ENCODE assay signal across 10 mouse cellular contexts in the genomic region with DNA sequence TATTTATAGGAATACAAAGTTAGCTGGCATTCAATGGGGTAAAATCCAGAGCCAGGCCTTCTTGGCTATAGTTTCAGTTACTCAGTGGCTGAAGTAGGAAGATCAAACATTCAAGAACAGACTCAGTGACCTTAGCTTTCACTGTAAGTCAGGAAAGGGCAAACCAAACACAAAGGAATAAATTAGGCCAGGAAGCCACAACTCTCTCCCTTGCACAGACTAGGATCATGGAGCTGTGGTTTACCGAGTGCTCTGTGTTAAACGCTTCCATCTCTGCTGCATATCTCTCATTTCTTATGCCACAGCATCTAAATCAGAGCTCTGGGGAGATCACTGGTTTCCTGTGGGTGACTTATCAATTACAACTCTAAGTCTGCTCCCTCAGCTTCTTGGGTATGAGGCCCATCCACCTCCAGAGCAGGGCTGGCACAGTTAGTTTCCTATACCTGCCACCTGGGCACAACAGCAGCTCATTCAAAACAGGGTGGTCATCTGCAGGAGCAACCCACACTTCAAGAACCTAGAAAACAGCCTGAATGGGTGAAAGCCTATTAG. TPM values are rescaled to one million over a fixed set of nuclear protein-coding genes. Genes with fewer than 3 reads are reported as not detected.
DNase-seq lines count a peak whose midpoint lies in the region; ATAC-seq and TF ChIP-seq lines count a peak whose summit lies in the region.
"Had no signal": no experiment of that assay in that cellular context is flagged by ENCODE, and none has a peak within 500 bp of the region (broad histone marks: within the 10 kb centered on the region; RNA-seq: fewer than 3 reads in every experiment).

No protein-coding gene starts in this region.

- 70% methylated on average over 2 of the region's 2 CpGs for WGBS in heart, embryonic 15.5 days
- WGBS in forebrain, embryonic 15.5 days, result 65% methylated on average over 2 of the region's 2 CpGs
- 68% methylated on average over 2 of the region's 2 CpGs for WGBS in midbrain, embryonic 10.5 days

- no peak for ATAC-seq in heart, embryonic 15.5 days (replicated peaks; ENCODE audit: insufficient number of reproducible peaks, insufficient read depth, low FRiP score, low read depth)
- no peak for ATAC-seq in forebrain, embryonic 15.5 days (replicated peaks)

- no peaks in the 10 kb centered on the region for H3K36me3 ChIP-seq in heart, embryonic 15.5 days
- peaks cover 0 to 2% of the 10 kb centered on the region in 2 experiments; a peak in 1 of 4 replicates for H3K36me3 ChIP-seq in MEL (ENCODE audit: control insufficient read depth in 1 of 2, insufficient read depth in 2 of 2, low read length in 2 of 2)
- no peaks in the 10 kb centered on the region for H3K36me3 ChIP-seq in forebrain, embryonic 15.5 days
- H3K36me3 ChIP-seq in midbrain, embryonic 10.5 days, result no peaks in the 10 kb centered on the region

- no peaks in the 10 kb centered on the region for H3K27me3 ChIP-seq in heart, embryonic 15.5 days
- H3K27me3 ChIP-seq in MEL (ENCODE audit: control insufficient read depth in 1 of 2, insufficient read depth in 2 of 2, low read length in 2 of 2), result no peaks in the 10 kb centered on the region
- no peaks in the 10 kb centered on the region for H3K27me3 ChIP-seq in forebrain, embryonic 15.5 days
- no peaks in the 10 kb centered on the region for H3K27me3 ChIP-seq in midbrain, embryonic 10.5 days (ENCODE audit: low read depth, poor library complexity, severe bottlenecking)
- H3K27me3 ChIP-seq: CH12.LX had no signal

- no peak for TF ChIP-seq EP300 in MEL (IDR thresholded peaks at IDR 0.05; ENCODE audit: low read depth in 1 of 2, low read length in 2 of 2)

- H3K4me3 ChIP-seq in heart, embryonic 15.5 days, result no peak overlapping the region
- H3K4me3 ChIP-seq in MEL (ENCODE audit: control insufficient read depth in 1 of 2, insufficient read depth in 1 of 2, low read depth in 2 of 2, low read length in 2 of 2), result no peak overlapping the region
- H3K4me3 ChIP-seq in forebrain, embryonic 15.5 days, result no peak overlapping the region
- H3K4me3 ChIP-seq in midbrain, embryonic 10.5 days, result no peak overlapping the region

- peak overlapping the region; percentile 80 for H3K27ac ChIP-seq in heart, embryonic 15.5 days
- no peak overlapping the region for H3K27ac ChIP-seq in MEL (ENCODE audit: control insufficient read depth, low read depth, low read length)
- H3K27ac ChIP-seq in forebrain, embryonic 15.5 days (replicated peaks), result peak overlapping the region; percentile 62
- H3K27ac ChIP-seq in midbrain, embryonic 10.5 days (replicated peaks), result peak overlapping the region; percentile 73

- TF ChIP-seq CTCF in MEL (IDR thresholded peaks at IDR 0.05 in 2 of 3, conservative IDR thresholded peaks at IDR 0.05 in 1 of 3; ENCODE audit: control insufficient read depth in 1 of 3, insufficient read depth in 1 of 3, low read depth in 2 of 3, low read length in 3 of 3, poor library complexity in 1 of 3, severe bottlenecking in 1 of 3), result no peak

- H3K9ac ChIP-seq in heart, embryonic 15.5 days, result no peak overlapping the region
- H3K9ac ChIP-seq in MEL (ENCODE audit: control insufficient read depth, low read depth, low read length, poor library complexity, severe bottlenecking), result no peak overlapping the region
- H3K9ac ChIP-seq in forebrain, embryonic 15.5 days (replicated peaks), result no peak overlapping the region

- peaks cover 51% of the 10 kb centered on the region for H3K79me2 ChIP-seq in MEL (ENCODE audit: control insufficient read depth, insufficient read depth, low read length, poor library complexity)

- H3K4me1 ChIP-seq in heart, embryonic 15.5 days (replicated peaks), result peaks cover 34% of the 10 kb centered on the region
- H3K4me1 ChIP-seq in MEL (ENCODE audit: control insufficient read depth in 1 of 2, insufficient read depth in 2 of 2, low read length in 2 of 2), result no peaks in the 10 kb centered on the region
- H3K4me1 ChIP-seq in forebrain, embryonic 15.5 days, result peaks cover 47% of the 10 kb centered on the region
- peaks cover 46% of the 10 kb centered on the region for H3K4me1 ChIP-seq in midbrain, embryonic 10.5 days

- no peaks in the 10 kb centered on the region for H3K9me3 ChIP-seq in heart, embryonic 15.5 days (replicated peaks)
- H3K9me3 ChIP-seq in MEL (replicated peaks; ENCODE audit: insufficient read depth, low read length), result no peaks in the 10 kb centered on the region
- no peaks in the 10 kb centered on the region for H3K9me3 ChIP-seq in forebrain, embryonic 15.5 days
- H3K9me3 ChIP-seq in midbrain, embryonic 10.5 days (replicated peaks), result no peaks in the 10 kb centered on the region

- TF ChIP-seq POLR2A in MEL (IDR thresholded peaks at IDR 0.05; ENCODE audit: control insufficient read depth in 1 of 2, insufficient read depth in 1 of 2, low read depth in 1 of 2, low read length in 2 of 2, poor library complexity in 1 of 2), result no peak

- H3K4me2 ChIP-seq in heart, embryonic 15.5 days, result no peak overlapping the region
- no peak overlapping the region for H3K4me2 ChIP-seq in forebrain, embryonic 15.5 days (replicated peaks)

- TF ChIP-seq RAD21 in MEL (IDR thresholded peaks at IDR 0.05; ENCODE audit: low read depth, low read length), result no peak

- no peak for DNase-seq in heart, adult 9 months (ENCODE audit: low spot score in 2 of 2)
- no peak for DNase-seq in MEL (ENCODE audit: low read depth, low spot score)
- DNase-seq in midbrain, embryonic 10.5 days (ENCODE audit: low spot score), result no peak
- no peak for DNase-seq in layer of hippocampus, adult 18-20 months (ENCODE audit: low spot score in 2 of 2)
- no peak for DNase-seq in right cerebral cortex, adult 18-20 months
- no peak for DNase-seq in spleen, adult 18-20 months
- DNase-seq: cerebellum, adult 8-10 months had no signal

TF ChIP-seq in MEL, 35 proteins besides CTCF, POLR2A, EP300 and RAD21:
- TF ChIP-seq TBP (IDR thresholded peaks at IDR 0.05; ENCODE audit: low read depth, low read length) (no peak), GATA1 (IDR thresholded peaks at IDR 0.05; ENCODE audit: low read depth, low read length) (no peak), RCOR1 (IDR thresholded peaks at IDR 0.05; ENCODE audit: low read depth, low read length) (peak; percentile 52; the same call in 1 of the 2 replicates), TCF12 (IDR thresholded peaks at IDR 0.05; ENCODE audit: low read depth, low read length) (no peak), MAFK (IDR thresholded peaks at IDR 0.05; ENCODE audit: borderline replicate concordance, low read depth, low read length) (no peak), ELF1 (IDR thresholded peaks at IDR 0.05; ENCODE audit: low read depth, low read length) (no peak), CHD1 (IDR thresholded peaks at IDR 0.05; ENCODE audit: low read depth, low read length) (no peak), MAX (IDR thresholded peaks at IDR 0.05; ENCODE audit: low read length) (no peak)
TF ChIP-seq in MEL: peak in this region for 1.

RNA-seq across cellular contexts. Expression of gene Naif1, which starts 12.6 kb away (rescaled TPM):
- 4.0 and 5.1 TPM in 2 replicates for polyA plus RNA-seq in heart, embryonic 15.5 days (2015; fragmentation: Nextera tagmentation; extraction: Ambion mirVana)
- 4.4 and 4.9 TPM in 2 replicates for total RNA-seq in MEL (2012; rRNA removed)
- 1 to 10 TPM in 1 of 2 experiments, not detected in 1; 8.5 TPM for polyA plus RNA-seq in MEL (2012; ENCODE audit: insufficient read depth in 1 of 2, insufficient read length in 2 of 2, low read depth in 1 of 2, low replicate concordance in 2 of 2, missing spikeins in 1 of 2)
- 6.3 and 7.0 TPM in 2 replicates for polyA plus RNA-seq in forebrain, embryonic 15.5 days (2015; fragmentation: Nextera tagmentation; extraction: Ambion mirVana)
- 5.9 and 6.4 TPM in 2 replicates for polyA plus RNA-seq in midbrain, embryonic 10.5 days (2016; fragmentation: Nextera tagmentation; extraction: Ambion mirVana)
- 1 to 10 TPM; 4.6 to 4.8 TPM for total RNA-seq in layer of hippocampus, adult 18-20 months (2021)

RNA-seq across cellular contexts. Expression of gene Slc25a25, which starts 13.6 kb away (rescaled TPM):
- 9.1 and 12.1 TPM in 2 replicates for polyA plus RNA-seq in heart, embryonic 15.5 days (2015; fragmentation: Nextera tagmentation; extraction: Ambion mirVana)
- 28.1 and 32.5 TPM in 2 replicates for total RNA-seq in MEL (2012; rRNA removed)
- polyA plus RNA-seq in MEL (2012; ENCODE audit: insufficient read depth in 1 of 2, insufficient read length in 2 of 2, low read depth in 1 of 2, low replicate concordance in 2 of 2, missing spikeins in 1 of 2), result 10 to 100 TPM in 1 of 2 experiments, not detected in 1; 22.3 TPM
- 46.4 and 48.2 TPM in 2 replicates for polyA plus RNA-seq in forebrain, embryonic 15.5 days (2015; fragmentation: Nextera tagmentation; extraction: Ambion mirVana)
- polyA plus RNA-seq in midbrain, embryonic 10.5 days (2016; fragmentation: Nextera tagmentation; extraction: Ambion mirVana), result 29.2 and 35.7 TPM in 2 replicates
- total RNA-seq in layer of hippocampus, adult 18-20 months (2021), result 10 to 100 TPM; 57.2 to 59.5 TPM

RNA-seq across cellular contexts. Expression of gene Ptges2, which starts 42.0 kb away (rescaled TPM):
- polyA plus RNA-seq in heart, embryonic 15.5 days (2015; fragmentation: Nextera tagmentation; extraction: Ambion mirVana), result 38.2 and 41.8 TPM in 2 replicates
- total RNA-seq in MEL (2012; rRNA removed), result 30.4 and 33.3 TPM in 2 replicates
- polyA plus RNA-seq in MEL (2012; ENCODE audit: insufficient read depth in 1 of 2, insufficient read length in 2 of 2, low read depth in 1 of 2, low replicate concordance in 2 of 2, missing spikeins in 1 of 2), result 100 to 1,000 TPM in 1 of 2 experiments, 10 to 100 TPM in 1; 47.0 to 396 TPM
- 39.9 and 40.3 TPM in 2 replicates for polyA plus RNA-seq in forebrain, embryonic 15.5 days (2015; fragmentation: Nextera tagmentation; extraction: Ambion mirVana)
- 26.2 and 28.8 TPM in 2 replicates for polyA plus RNA-seq in midbrain, embryonic 10.5 days (2016; fragmentation: Nextera tagmentation; extraction: Ambion mirVana)
- total RNA-seq in layer of hippocampus, adult 18-20 months (2021), result 10 to 100 TPM; 35.1 to 41.4 TPM

RNA-seq across cellular contexts. Expression of gene Lcn2, which starts 49.6 kb away (rescaled TPM):
- polyA plus RNA-seq in heart, embryonic 15.5 days (2015; fragmentation: Nextera tagmentation; extraction: Ambion mirVana), result 2.2 and 2.8 TPM in 2 replicates
- not detected in 2 replicates for total RNA-seq in MEL (2012; rRNA removed)
- not detected for polyA plus RNA-seq in MEL (2012; ENCODE audit: insufficient read depth in 1 of 2, insufficient read length in 2 of 2, low read depth in 1 of 2, low replicate concordance in 2 of 2, missing spikeins in 1 of 2)
- 0.51 and 0.63 TPM in 2 replicates for polyA plus RNA-seq in forebrain, embryonic 15.5 days (2015; fragmentation: Nextera tagmentation; extraction: Ambion mirVana)
- 0.20 TPM in 1 of 2 replicates, not detected in the other for polyA plus RNA-seq in midbrain, embryonic 10.5 days (2016; fragmentation: Nextera tagmentation; extraction: Ambion mirVana)
- under 1 TPM in 1 of 2 experiments, not detected in 1; 0.51 TPM for total RNA-seq in layer of hippocampus, adult 18-20 months (2021)
- total RNA-seq: CH12.LX had no signal

RNA-seq across cellular contexts. Expression of gene 1110008P14Rik, which starts 56.0 kb away (rescaled TPM):
- polyA plus RNA-seq in heart, embryonic 15.5 days (2015; fragmentation: Nextera tagmentation; extraction: Ambion mirVana), result 43.9 and 46.0 TPM in 2 replicates
- total RNA-seq in MEL (2012; rRNA removed), result 52.3 and 63.5 TPM in 2 replicates
- 10 to 100 TPM in 1 of 2 experiments, not detected in 1; 62.9 TPM for polyA plus RNA-seq in MEL (2012; ENCODE audit: insufficient read depth in 1 of 2, insufficient read length in 2 of 2, low read depth in 1 of 2, low replicate concordance in 2 of 2, missing spikeins in 1 of 2)
- polyA plus RNA-seq in forebrain, embryonic 15.5 days (2015; fragmentation: Nextera tagmentation; extraction: Ambion mirVana), result 79.5 and 80.9 TPM in 2 replicates
- 39.4 and 44.3 TPM in 2 replicates for polyA plus RNA-seq in midbrain, embryonic 10.5 days (2016; fragmentation: Nextera tagmentation; extraction: Ambion mirVana)
- 100 to 1,000 TPM; 153 to 155 TPM for total RNA-seq in layer of hippocampus, adult 18-20 months (2021)
